Mouse (Mus musculus) erythroblast, embryonic 14.5 days (primary cell): ENCODE measurements around the gene Sgsm1.

Source experiments
- GATA1 ChIP-seq: IDR thresholded peaks from 2 replicates; pipeline ENCODE4 v1.6.1; 2012; ENCODE audit warnings: low read length, inconsistent platforms, mixed read lengths
- TAL1 ChIP-seq: IDR thresholded peaks from 3 replicates; pipeline ENCODE4 v1.6.1; 2012; ENCODE audit warnings: low read length, inconsistent platforms, mixed read lengths

DNA sequence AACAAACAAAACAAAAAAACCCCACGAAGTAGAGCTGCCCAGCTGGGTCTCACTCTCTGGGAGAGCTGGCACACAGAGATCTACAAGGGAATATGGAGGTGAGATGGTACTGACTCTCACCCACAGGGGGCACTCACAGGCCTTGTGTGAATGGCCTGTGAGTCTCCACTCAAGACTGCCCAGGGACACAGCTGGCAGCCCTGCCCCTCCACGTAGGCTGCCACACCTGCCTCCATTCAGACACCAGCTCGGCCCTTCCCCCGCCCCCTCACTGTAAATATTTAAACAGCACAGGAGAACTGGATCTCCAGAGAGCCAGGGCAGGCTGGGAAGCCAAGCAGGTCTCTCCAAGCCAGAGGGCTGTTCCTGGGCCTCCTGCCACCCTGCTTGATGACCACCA is 14.8 kb downstream of the Sgsm1 start:
- TF ChIP-seq GATA1 (no peak), TAL1 (no peak)
